Mouse (Mus musculus) T-helper 1 cell (primary cell): Measurements from ENCODE around the gene Mtmr12.

Experiments used
- in situ Hi-C: fragments of 300-600 bp; cut with MboI, MseI; formaldehyde crosslinking; loops from one replicate; pipeline ENCODE4 v1.15.1; 2025; ENCODE audit warnings: high pct_unique_total_duplicates

Gene Mtmr12

DNA sequence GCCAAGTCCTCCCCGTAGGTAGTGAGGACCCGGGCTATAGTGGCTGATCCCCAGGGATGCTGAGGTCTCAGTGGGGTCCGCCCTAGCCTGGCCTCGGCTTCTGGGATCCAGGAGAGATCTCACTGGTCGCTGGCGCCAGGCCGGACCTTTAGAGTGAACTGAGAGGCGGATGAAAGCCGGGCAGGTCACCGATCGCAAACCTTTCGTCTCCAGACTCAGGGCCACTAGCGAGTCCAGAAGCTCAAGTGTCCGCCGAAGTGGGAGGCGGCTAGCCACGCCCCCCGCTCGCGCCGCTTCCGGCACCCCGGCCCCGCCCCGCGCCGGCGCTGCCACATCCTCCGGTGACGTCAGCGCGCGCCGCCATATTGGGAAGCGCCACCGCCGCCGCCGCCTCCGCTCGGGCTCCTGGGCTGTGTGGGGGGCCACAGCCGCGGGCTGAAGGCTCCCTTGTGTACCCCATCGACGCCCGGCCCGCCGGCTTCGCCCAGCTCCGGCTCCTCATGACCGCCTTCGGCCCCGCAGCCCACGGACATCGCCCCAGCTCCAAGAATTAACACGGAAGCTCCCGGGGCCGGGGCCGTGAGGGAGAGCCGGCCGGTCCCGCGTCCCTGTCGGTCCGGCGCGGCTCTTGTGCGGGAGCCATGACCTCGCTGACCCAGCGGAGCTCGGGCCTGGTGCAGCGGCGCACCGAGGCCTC lies 116.4 kb downstream of the Mtmr12 start, which contains the start of gene Golph3:
Golph3 (plus strand) TSS at position 360 of the 697 bp plus-strand sequence.
- in situ Hi-C loops = no loop called here

DNA sequence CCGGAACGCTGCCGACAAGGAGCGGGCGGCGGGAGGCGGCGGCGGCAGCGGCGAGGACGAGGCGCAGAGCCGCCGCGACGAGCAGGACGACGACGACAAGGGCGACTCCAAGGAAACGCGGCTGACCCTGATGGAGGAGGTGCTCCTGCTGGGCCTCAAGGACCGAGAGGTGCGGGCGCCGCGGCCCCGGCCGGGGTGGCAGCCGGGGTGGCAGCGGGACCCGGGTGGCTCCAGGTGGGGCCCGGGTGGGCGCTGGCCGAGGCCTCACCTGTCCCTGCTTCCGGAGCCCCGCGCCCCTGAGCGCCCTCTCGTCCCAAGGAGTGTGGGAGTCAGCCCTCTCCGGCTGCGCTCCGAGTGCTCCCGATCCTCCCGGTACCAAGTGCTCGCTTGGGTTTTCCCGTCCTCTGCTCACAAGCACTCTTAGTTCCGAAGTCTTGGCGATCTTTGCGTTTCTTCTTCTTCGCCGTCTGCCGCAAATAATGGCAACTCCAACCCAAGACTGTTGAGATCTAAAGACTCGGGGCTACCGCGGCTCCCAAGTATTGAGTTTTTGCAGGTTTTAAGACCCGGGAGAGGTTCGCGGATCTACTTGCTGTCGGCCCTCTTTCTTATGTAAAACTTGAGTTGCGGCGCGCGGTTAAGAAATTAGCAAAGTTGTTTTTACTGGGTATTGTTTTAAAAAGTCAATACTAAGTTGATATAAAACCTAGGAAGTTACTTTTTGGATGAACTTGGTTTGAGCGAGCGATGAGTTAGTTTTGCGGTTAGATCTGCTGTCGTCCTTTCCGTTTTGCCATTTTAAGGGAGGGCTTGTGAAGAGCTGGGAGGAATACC lies 117.2 kb downstream of the Mtmr12 start, which contains the start of gene 1810049J17Rik:
1810049J17Rik (minus strand) TSS at position 112 of the 834 bp plus-strand sequence.
- in situ Hi-C loops = no loop called here

DNA sequence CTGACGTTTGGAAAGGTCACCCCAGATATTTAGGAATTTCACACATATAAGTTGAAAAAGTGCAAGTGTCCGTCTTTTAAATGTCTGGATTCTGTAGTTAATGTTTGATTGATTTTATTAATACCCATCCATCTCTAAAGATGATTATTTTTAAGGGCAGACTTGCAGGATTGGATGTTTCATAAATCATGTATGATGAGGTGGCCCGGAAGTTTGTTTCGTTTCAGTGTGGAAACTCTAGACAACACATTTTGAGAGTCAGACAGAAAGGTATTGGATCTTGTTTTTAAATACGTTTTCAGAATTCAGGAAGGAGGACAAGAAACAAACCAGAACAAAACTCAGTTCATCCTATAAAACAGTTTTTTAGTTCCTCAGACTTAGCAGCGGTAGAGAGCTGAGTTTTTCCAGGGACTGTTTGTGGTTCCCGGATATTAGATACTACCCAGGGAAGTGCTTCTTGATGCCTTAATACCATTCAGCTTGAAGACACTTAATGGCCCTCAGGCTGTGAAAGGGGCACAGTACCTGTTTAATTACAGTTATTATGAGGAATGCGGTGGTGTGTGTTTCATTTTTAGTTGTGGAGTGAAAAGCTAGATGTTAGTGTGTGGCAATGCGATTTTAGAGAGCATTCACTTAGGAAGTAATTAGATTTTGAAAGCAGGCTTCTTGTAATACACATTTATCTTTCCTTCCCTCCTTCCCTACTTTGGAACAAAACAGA lies 118.0 kb downstream of the Mtmr12 start:
- in situ Hi-C loops = no loop called here
